Mouse (Mus musculus) gonadal fat pad, adult 2 months (tissue): Measurements from ENCODE around the gene Shc1. TPM values are rescaled to one million over a fixed set of nuclear protein-coding genes. Genes with fewer than 3 reads are reported as not detected.

ENCODE experiments used
- DNase-seq: peaks from one replicate; pipeline ENCODE4 v3.0.0-alpha.2; 2012; ENCODE audit warnings: low read depth
- polyA plus RNA-seq: library from polyadenylated mRNA; depleted of rRNA; stranded (reverse); fragments of >200 nt; gene quantifications from 2 replicates; pipeline ENCODE4 v1.2.3, GENCODE M21; 2012; rRNA removed

Shc1 gene
- polyA plus RNA-seq, result 114 and 118 TPM in 2 replicates

DNA sequence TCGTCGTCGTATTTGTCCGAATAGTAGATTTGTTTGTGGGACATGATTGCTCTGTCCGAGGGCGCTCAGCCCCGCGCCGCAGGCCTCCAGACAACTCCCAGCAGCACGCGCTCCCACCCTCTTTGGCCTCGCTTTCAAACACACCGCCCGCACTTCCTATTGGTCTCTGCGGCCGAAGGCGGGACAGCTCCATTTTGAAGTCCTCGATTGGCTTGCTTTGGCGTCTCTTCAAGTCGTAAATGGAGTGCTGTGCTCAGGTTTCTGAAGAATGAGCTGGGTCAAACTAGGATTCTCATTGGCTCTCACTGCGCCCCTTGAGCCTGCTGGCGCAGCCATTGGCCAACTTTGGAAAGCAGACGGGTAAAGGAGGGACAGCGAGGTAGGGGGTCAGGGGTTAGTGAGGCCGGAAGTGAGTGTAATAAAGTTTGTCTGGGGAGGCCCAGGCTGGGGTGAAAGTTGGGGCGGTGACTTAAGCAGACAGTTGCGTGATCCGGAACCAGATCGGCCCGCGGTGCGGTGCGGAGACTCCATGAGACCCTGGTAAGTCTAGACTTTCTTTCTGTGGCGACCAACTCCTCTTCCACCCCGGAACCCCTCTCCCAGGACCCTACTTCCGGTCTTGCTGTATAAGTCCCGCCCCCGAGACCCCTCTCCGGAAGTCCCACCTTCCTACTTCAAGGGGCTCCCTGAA is at the start of gene Shc1, which contains the start of gene Cks1b:
Gene Shc1 (plus strand): TSS at position 274 of the 691 bp plus-strand sequence.
Gene Cks1b (minus strand): TSS at position 214 of the 691 bp plus-strand sequence.
- peak; percentile 97 for DNase-seq

DNA sequence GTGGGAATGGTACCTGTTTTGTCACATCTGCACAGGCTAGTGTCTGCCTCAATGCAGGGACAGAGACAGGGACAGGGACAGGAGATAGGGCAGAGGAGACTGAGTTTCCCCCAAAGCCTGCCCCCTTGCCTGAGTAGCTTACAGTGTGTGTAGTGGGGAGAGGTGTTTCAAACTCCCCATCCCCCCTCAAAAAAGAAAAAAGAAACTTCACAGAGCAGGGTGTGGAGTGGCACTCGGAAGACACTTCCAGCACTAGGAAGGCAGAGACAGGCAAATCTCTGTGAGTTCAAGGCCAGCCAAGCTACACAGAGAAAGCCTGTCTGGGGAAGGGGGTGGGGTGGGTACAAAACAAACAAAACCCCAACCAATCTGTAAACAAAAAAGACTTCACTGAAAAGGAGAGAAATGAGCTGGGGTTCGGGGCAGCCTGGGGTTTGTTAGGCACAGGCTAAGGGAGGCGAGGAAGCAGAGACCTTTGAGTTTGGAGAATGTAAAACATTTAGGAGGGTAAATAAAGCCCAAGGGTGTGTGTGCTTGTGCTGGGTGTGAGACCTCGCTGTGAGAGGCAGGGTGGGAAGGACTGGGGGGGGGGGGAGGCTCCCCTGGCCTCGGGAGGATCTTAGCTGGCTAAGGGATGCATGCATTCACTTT is 44.5 kb upstream of the Shc1 start:
- no peak for DNase-seq

GRCm38 (mm10) chr3:89377831-89378230 is 40.4 kb upstream of the Shc1 start:
- no peak for DNase-seq

- DNase-seq, result no peak
Measured at GRCm38 (mm10) chr3:89378394-89379067, 39.7 kb upstream of the Shc1 start.

DNA sequence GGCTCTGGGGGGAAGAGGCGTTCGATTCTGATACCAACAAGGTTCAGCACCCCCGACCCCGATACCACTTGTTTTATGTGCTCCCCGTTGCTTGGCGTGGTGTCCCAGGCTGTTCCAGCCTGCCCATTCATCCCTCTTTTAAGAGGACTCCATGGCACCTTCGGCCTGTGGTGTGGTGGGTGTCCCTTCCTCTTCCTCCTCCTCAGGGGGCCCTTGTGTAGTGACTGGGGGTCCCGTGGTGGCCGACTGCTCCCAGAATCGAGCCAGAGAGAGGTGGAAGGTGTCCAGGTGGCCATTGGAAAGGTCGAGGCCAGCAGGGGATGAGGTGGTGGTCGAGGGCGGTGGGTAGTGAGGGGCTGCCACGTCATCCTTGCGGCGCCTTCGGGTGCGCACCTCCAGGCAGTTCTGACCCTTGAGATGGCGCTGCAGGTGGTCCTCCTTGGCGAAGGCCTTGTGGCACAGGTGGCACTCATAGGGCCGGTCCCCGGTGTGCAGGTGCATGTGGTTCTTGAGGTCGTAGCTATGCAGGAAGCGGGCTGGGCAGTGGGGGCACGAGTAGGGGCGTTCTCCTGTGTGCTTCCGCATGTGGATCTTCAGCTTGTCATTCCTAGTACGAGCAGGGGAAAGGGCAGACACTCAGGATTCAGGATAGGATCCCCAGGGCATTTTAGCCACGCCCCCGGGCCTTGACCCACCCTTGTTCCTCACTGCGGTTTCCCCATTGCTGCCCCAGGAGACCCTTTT is 38.7 kb upstream of the Shc1 start:
- DNase-seq, result no peak

- no peak for DNase-seq
Measured at GRCm38 (mm10) chr3:89380291-89380690, 38.0 kb upstream of the Shc1 start.

- no peak for DNase-seq
Measured at GRCm38 (mm10) chr3:89380711-89381110, 37.5 kb upstream of the Shc1 start.

DNA sequence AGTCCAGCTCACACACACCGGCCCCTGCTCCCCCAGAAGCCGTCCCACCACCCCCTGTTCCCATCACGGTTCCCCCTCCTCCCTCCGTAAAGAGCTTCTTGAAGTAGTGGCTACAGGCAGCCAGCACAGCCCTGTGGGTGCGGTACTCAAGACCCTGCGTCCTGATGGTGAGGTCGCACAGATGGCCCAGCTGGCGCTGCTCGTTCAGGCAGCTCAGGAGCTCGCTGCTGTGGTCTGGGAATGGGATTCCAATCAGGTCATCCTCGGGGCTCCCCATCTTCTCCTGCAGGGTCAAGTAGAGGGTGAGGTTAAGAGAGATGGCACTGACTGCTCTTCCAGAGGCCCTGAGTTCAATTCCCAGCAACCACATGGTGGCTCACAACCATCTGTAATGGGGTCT is 37.0 kb upstream of the Shc1 start:
- no peak for DNase-seq

- no peak for DNase-seq
Measured at GRCm38 (mm10) chr3:89382033-89382882, 36.0 kb upstream of the Shc1 start.

DNA sequence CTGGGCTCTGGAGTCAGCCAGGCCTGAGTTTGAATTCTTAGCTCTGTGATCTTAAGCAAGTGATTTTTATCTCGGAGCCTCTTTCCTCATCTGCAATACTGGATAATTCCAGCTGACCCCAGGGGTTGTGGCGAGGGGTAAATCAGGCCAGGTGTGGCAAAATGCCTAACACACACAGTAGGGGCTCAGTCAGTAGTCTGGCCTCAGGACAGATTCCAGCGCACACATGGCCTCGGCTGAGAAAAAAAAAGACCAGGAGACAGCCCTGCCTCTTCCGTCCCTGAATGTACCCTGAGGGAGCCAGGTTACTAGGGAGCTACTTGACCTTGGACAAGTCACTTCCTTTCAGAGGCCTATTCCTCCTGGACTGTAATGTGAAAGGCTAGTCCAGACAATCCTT is 35.3 kb upstream of the Shc1 start:
- DNase-seq, result no peak

- no peak for DNase-seq
Measured at GRCm38 (mm10) chr3:89383651-89384255, 34.5 kb upstream of the Shc1 start.

DNA sequence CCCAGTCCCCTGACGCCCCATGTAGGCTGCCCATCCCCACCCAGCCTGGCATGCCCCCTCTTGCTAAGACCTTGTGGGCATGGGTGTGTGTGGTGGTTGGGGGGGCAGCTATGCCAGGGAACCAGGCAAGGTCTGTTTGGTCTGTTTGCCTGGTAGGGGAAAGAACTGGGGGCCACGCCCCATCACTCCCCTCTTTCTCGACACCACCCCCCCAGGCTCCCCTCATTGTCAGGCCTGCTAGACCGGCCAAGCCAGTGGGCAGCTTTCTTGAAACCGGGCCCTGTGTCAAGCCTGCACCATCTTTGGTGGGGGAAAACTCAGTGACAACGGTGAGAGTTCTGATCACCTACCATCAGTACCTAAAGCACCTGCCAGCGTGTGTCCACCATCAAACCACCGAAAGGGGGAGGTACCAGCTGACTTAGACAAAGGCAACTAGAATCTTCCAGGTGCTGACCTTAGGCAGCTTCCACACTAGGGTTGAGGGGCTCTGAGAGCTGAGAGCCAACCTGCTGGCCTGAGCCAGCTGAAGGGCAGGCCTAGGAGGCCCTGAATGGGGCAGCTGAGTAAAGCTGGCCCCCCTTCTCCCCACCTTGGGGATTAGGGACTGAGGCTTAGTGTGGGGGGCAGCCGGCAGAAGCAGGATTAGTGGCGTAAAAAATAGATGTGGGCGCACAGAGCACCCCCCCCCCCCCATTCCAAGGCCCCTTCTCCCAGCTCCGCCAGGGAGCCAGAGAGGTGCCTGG is 33.7 kb upstream of the Shc1 start:
- DNase-seq, result no peak

- DNase-seq, result no peak
Measured at GRCm38 (mm10) chr3:89385451-89385850, 32.8 kb upstream of the Shc1 start.

- DNase-seq, result no peak
Measured at GRCm38 (mm10) chr3:89386438-89387420, 31.5 kb upstream of the Shc1 start.

- DNase-seq, result no peak
Measured at GRCm38 (mm10) chr3:89387632-89388031, 30.6 kb upstream of the Shc1 start.

DNA sequence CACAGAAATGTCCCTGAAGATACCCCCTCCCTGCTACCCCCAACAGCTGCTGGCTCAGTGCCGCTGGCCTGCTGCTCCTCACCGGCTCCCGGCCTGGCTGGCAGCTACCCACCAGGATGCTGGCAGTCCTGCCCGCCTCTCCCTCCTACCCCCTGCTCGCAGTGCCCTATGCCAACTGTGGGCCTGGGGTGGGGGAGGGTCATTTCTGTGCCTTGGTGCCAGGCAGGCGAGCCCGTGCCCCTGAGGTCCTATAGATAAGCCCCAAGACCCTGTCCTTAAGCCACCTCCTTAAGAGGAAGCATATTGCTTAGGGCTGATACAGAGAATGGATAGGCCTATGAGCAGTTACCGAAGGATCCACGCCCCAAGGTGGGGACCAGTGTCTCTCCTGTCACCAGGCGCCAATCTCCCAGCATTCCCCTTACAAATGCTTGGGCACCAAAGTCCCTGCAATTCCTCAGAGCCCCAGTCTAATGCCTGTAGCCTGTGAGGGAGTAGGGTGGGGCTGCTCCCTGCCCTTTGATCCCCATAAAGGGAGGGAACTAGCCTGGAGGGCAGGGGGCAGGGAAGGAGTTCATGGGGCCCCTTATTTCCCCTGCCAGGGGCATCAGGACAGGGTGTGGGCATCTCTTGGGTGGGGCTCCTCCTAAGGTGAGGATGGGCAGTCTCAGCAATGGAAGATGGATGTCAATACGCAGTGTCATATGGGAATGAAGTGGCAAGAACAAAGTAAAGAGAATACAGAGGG is 29.9 kb upstream of the Shc1 start:
- DNase-seq, result no peak

DNA sequence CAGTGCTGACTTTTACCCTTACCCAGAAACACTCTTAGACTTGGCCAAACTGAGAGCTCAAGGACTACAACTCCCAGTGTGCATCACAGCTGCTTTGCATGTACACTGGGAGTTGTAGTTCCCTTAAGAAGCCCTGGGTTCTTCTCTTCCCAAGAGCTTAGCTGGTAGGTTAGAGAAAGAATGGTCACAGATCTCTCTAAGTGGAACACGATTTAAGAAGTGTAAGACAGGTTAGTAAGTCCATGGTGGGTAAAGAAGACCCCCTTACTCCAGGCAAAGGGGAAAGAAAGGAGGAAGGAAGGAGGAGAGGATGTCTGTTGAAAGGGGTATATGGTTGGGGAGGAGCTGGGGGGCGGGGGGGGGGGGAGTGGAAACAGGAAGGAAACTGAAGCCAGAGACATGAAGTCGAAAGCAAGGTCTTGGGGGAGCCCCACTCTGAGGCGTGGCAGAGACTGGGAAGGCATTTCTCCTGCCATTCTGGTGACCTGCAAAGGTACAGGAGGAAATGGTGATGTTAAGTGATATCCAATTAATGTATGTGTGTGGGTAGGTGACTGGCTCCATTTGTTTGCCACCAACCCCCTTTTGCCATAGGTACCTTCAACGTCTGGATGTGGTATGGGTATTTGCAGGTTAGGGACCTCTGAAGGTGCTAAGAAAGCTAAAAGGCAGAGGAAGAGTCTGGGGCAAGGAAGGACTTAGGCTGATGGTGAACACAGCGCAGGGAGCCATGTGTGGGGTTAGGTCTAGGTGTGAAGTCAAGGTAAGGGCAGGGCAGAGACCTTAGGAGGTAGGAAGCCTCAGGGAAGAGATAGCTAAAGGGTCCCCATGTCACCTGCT is 29.1 kb upstream of the Shc1 start:
- no peak for DNase-seq
